Mouse (Mus musculus): ENCODE data around the gene Iqce. TPM values are rescaled to one million over a fixed set of nuclear protein-coding genes. Genes with fewer than 3 reads are reported as not detected.

The Iqce gene
- total and polyA plus RNA-seq, 3 experiments: 6.4 to 21.2 TPM; not detected in 1

DNA sequence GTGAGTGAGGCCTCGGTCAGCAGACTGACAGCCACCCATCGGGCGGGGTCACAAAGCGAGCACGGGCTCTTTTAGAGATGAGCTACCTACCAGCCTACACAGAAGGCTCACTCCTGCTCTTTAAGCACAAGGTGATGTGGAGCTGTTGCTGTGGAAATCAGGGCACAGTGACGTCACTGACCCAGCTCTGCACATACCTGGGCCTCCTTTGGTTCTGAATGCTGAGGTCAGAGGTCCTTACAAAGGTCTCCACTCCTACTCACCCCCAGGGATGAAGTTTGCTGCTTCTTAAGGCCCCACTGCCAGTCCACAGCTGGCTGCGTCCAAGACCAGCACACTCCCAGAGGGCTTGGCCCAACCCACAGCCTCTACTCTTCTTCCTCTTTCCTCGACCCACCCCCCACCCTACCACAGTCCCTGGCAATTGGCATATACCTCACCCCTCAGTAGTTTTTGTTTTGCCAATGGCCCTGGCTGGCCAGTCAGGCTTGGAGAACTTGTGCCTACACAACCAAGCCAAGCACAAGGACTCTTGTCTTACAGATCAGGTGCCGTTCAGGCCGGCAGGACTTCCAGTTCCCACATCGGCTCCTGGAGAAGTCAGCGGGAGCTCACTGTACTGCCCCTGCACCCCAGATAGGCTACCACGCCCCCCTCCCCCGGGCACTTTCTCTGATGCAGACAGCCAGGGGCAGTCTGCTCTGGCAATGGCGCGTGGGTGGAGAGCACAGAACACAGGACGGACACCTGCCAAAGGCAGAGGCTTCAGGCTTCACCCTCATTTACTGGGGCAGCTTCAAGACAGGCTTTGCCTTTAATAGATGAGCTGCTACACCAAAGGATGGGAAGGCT lies 39.2 kb downstream of the Iqce start:
- Histone ChIP-seq H3K27me3 (ENCODE audit: control insufficient read depth in 1 of 2, insufficient read depth in 2 of 2, low read length in 2 of 2) (no peaks in the 10 kb centered on the region), H3K79me2 (ENCODE audit: control insufficient read depth, insufficient read depth, low read length, poor library complexity) (no peaks in the 10 kb centered on the region), H3K4me3 (ENCODE audit: control insufficient read depth in 1 of 2, insufficient read depth in 1 of 2, low read depth in 2 of 2, low read length in 2 of 2) (peak overlapping the region; percentile 44 to 50), H3K9ac (ENCODE audit: control insufficient read depth, low read depth, low read length, poor library complexity, severe bottlenecking) (peak overlapping the region; percentile 43), H3K4me1 (ENCODE audit: control insufficient read depth in 1 of 2, insufficient read depth in 2 of 2, low read length in 2 of 2) (peaks cover 0 to 30% of the 10 kb centered on the region in 2 experiments; a peak in 3 of 4 replicates), H3K27ac (ENCODE audit: control insufficient read depth, low read depth, low read length) (peak overlapping the region; percentile 27; the same call in 1 of the 2 replicates), H3K36me3 (ENCODE audit: control insufficient read depth in 1 of 2, insufficient read depth in 2 of 2, low read length in 2 of 2) (peaks cover 0 to 14% of the 10 kb centered on the region in 2 experiments; a peak in 2 of 4 replicates), H3K9me3 (replicated peaks; ENCODE audit: insufficient read depth, low read length) (no peaks in the 10 kb centered on the region)
- TF ChIP-seq MXI1 (IDR thresholded peaks at IDR 0.05; ENCODE audit: low read depth, low read length) (peak; percentile 29; the same call in 1 of the 2 replicates), SIN3A (IDR thresholded peaks at IDR 0.05; ENCODE audit: low read length) (0 out of 2 replicates have a peak, but pooled peaks have one; percentile 45), MAZ (IDR thresholded peaks at IDR 0.05; ENCODE audit: low read depth, low read length) (peak; percentile 31; the same call in 1 of the 2 replicates), GATA1 (IDR thresholded peaks at IDR 0.05; ENCODE audit: low read depth, low read length) (no peak), CTCF (IDR thresholded peaks at IDR 0.05 in 2 of 3, conservative IDR thresholded peaks at IDR 0.05 in 1 of 3; ENCODE audit: control insufficient read depth in 1 of 3, insufficient read depth in 1 of 3, low read depth in 2 of 3, low read length in 3 of 3, poor library complexity in 1 of 3, severe bottlenecking in 1 of 3) (no peak)
- DNase-seq (ENCODE audit: low read depth, low spot score): peak; percentile 68

DNA sequence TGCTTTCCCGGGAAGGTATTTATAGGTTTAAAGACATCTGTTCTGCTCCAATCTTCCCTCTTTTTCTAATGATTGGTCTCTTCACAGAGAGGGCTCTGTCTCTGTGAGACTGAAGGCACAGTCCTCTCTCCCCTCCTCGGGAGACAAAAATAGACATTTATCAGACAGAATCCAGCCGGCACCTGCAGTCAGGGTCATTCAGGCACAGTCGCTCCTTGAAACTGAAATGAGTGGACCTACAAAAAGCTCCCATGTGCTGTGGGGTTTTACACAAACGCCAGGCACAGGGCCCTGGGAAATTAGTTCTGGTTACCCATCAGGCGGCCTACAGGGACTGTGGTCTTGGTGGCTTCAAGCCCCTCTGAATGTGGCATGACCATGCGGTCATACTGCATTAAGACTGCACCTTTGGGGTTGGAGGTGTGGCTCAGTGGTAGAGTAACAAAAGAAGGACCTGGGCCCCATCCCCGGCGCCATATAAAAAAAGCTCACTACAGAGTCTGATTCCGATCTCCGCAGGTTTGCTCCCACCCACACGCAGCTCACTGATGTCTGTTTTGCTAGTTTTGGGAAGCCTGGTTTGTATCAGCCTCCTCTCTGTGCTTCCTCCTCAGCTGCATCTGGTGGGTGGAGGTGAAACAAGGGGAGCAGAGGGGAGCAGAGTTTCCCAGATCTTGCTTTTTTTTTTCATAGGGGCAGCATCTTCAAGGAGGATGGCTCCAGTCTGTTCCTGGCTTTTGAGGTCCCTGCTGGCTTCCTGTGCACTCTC lies 40.1 kb downstream of the Iqce start:
- Histone ChIP-seq H3K27me3 (ENCODE audit: control insufficient read depth in 1 of 2, insufficient read depth in 2 of 2, low read length in 2 of 2) (no peaks in the 10 kb centered on the region), H3K36me3 (ENCODE audit: control insufficient read depth in 1 of 2, insufficient read depth in 2 of 2, low read length in 2 of 2) (peaks cover 0 to 14% of the 10 kb centered on the region in 2 experiments; a peak in 2 of 4 replicates), H3K9ac (ENCODE audit: control insufficient read depth, low read depth, low read length, poor library complexity, severe bottlenecking) (peak overlapping the region; percentile 47), H3K9me3 (replicated peaks; ENCODE audit: insufficient read depth, low read length) (no peaks in the 10 kb centered on the region), H3K27ac (ENCODE audit: control insufficient read depth, low read depth, low read length) (peak overlapping the region; percentile 37), H3K4me1 (ENCODE audit: control insufficient read depth in 1 of 2, insufficient read depth in 2 of 2, low read length in 2 of 2) (peaks cover 0 to 30% of the 10 kb centered on the region in 2 experiments; a peak in 3 of 4 replicates), H3K79me2 (ENCODE audit: control insufficient read depth, insufficient read depth, low read length, poor library complexity) (no peaks in the 10 kb centered on the region), H3K4me3 (ENCODE audit: control insufficient read depth in 1 of 2, insufficient read depth in 1 of 2, low read depth in 2 of 2, low read length in 2 of 2) (peak overlapping the region; percentile 11 to 20; a peak in 3 of 4 replicates)
- peak; percentile 57 for DNase-seq (ENCODE audit: low read depth, low spot score)
- peak; percentile 45; the same call in 1 of the 2 replicates for TF ChIP-seq TBP (IDR thresholded peaks at IDR 0.05; ENCODE audit: low read depth, low read length)
- no peak for TF ChIP-seq MEF2A (IDR thresholded peaks at IDR 0.05; ENCODE audit: extremely low read depth, insufficient replicate concordance, low read depth, low read length, poor library complexity, severe bottlenecking)
- peak; percentile 56 for TF ChIP-seq ZNF384 (IDR thresholded peaks at IDR 0.05; ENCODE audit: low read depth, low read length)

DNA sequence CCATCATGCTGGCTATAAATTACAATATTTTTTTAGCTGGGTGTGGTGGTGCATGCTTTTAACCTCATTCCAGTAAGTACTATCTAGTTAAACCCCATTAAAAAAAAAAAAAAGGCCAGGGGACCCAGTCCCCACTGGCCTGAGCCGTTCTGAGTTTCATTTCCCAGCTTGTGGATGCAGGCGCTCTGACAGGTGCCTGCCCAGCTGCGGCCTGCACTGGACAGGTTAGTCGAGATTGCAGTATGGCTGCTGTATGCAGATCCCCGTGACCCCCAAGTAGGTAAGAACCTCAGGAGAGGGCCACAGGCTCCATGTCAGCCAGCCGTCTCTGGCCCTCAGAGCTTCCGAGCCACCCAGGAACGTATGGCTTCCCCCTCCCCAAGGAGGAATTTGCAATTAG lies 40.8 kb downstream of the Iqce start:
- H3K4me1 ChIP-seq (ENCODE audit: control insufficient read depth in 1 of 2, insufficient read depth in 2 of 2, low read length in 2 of 2): peaks cover 0 to 30% of the 10 kb centered on the region in 2 experiments; a peak in 3 of 4 replicates
- H3K27me3 ChIP-seq (ENCODE audit: control insufficient read depth in 1 of 2, insufficient read depth in 2 of 2, low read length in 2 of 2): no peaks in the 10 kb centered on the region
- no peaks in the 10 kb centered on the region for H3K79me2 ChIP-seq (ENCODE audit: control insufficient read depth, insufficient read depth, low read length, poor library complexity)
- peaks cover 0 to 14% of the 10 kb centered on the region in 2 experiments; a peak in 2 of 4 replicates for H3K36me3 ChIP-seq (ENCODE audit: control insufficient read depth in 1 of 2, insufficient read depth in 2 of 2, low read length in 2 of 2)
- no peak for TF ChIP-seq BHLHE40 (IDR thresholded peaks at IDR 0.05; ENCODE audit: borderline replicate concordance, low read depth, low read length)
- TF ChIP-seq MYC (IDR thresholded peaks at IDR 0.05; ENCODE audit: low read depth, low read length): no peak
- peak; percentile 59; the same call in 1 of the 2 replicates for TF ChIP-seq GATA1 (IDR thresholded peaks at IDR 0.05; ENCODE audit: low read depth, low read length)
- peak in 1 of 2 experiments; percentile 36; a peak in 1 of 4 replicates for TF ChIP-seq EP300 (IDR thresholded peaks at IDR 0.05; ENCODE audit: low read depth in 1 of 2, low read length in 2 of 2)
- TF ChIP-seq ZC3H11A (IDR thresholded peaks at IDR 0.05; ENCODE audit: low read depth, low read length): no peak
- no peak for TF ChIP-seq MYB (IDR thresholded peaks at IDR 0.05; ENCODE audit: low read depth, low read length)
- TF ChIP-seq KAT2A (conservative IDR thresholded peaks at IDR 0.05; ENCODE audit: low read depth, low read length): no peak
- no peak for TF ChIP-seq SIN3A (IDR thresholded peaks at IDR 0.05; ENCODE audit: low read length)
- TF ChIP-seq ZNF384 (IDR thresholded peaks at IDR 0.05; ENCODE audit: low read depth, low read length): peak; percentile 82
- TF ChIP-seq POLR2AphosphoS5 (IDR thresholded peaks at IDR 0.05; ENCODE audit: borderline replicate concordance, low read depth, low read length): no peak
- TF ChIP-seq TAL1 (IDR thresholded peaks at IDR 0.05; ENCODE audit: low read length): no peak
- no peak for TF ChIP-seq USF2 (IDR thresholded peaks at IDR 0.05; ENCODE audit: borderline replicate concordance in 1 of 2, insufficient read depth in 1 of 2, low read depth in 1 of 2, low read length in 2 of 2)
- peak overlapping the region; percentile 15 for H3K9ac ChIP-seq (ENCODE audit: control insufficient read depth, low read depth, low read length, poor library complexity, severe bottlenecking)
- H3K4me3 ChIP-seq (ENCODE audit: control insufficient read depth in 1 of 2, insufficient read depth in 1 of 2, low read depth in 2 of 2, low read length in 2 of 2): no peak overlapping the region
- no peaks in the 10 kb centered on the region for H3K9me3 ChIP-seq (replicated peaks; ENCODE audit: insufficient read depth, low read length)
- no peak for DNase-seq (ENCODE audit: low read depth, low spot score)
- H3K27ac ChIP-seq (ENCODE audit: control insufficient read depth, low read depth, low read length): no peak overlapping the region

Data from MEL (cell line).